Mouse (Mus musculus) R1 (cell line): ENCODE measurements at regions not wholly inside any gene's neighbourhood (a gene's known extent, or its start where the extent isn't known, plus 50 kb on each side); places are given as distances from the start of the nearest gene placed in this dataset.

Experiments used
- DNase-seq: peaks from one replicate; pipeline ENCODE4 v3.0.0-alpha.2; 2018; ENCODE audit warnings: low read depth, low spot score

- DNase-seq, result no peak
These were observed 53.4 kb upstream of the Trpc3 start for GRCm38 (mm10) chr3:36743399-36743798.

GRCm38 (mm10) chr3:36754358-36754950 is 64.5 kb upstream of the Trpc3 start:
- no peak for DNase-seq

GRCm38 (mm10) chr3:36762065-36762653 is 72.2 kb upstream of the Trpc3 start:
- DNase-seq, result no peak

GRCm38 (mm10) chr3:36762847-36763246 is 72.9 kb upstream of the Trpc3 start:
- DNase-seq, result no peak

GRCm38 (mm10) chr3:36764741-36765140 is 74.8 kb upstream of the Trpc3 start:
- DNase-seq, result no peak

- DNase-seq, result no peak
These were observed 80.1 kb upstream of the Trpc3 start for GRCm38 (mm10) chr3:36770096-36770495.

GRCm38 (mm10) chr3:36771011-36771410 is 81.0 kb upstream of the Trpc3 start:
- DNase-seq, result no peak

- no peak for DNase-seq
These were observed 84.1 kb upstream of the Trpc3 start for GRCm38 (mm10) chr3:36774023-36774422.

GRCm38 (mm10) chr3:36778448-36778847 is 84.5 kb upstream of the 4932438A13Rik start:
- DNase-seq, result no peak

- DNase-seq, result no peak
These were observed 76.3 kb upstream of the 4932438A13Rik start for GRCm38 (mm10) chr3:36786581-36786980.

- DNase-seq, result no peak
These were observed 72.7 kb upstream of the 4932438A13Rik start for GRCm38 (mm10) chr3:36790245-36790644.

- no peak for DNase-seq
These were observed 65.9 kb upstream of the 4932438A13Rik start for GRCm38 (mm10) chr3:36797025-36797424.

GRCm38 (mm10) chr3:36798160-36798823 is 64.6 kb upstream of the 4932438A13Rik start:
- DNase-seq, result peak; percentile 16

- no peak for DNase-seq
These were observed 52.4 kb upstream of the 4932438A13Rik start for GRCm38 (mm10) chr3:36810528-36810927.
